Mouse (Mus musculus) forebrain, postnatal 0 days (tissue): ENCODE data around the gene Calr3. TPM values are rescaled to one million over a fixed set of nuclear protein-coding genes. Genes with fewer than 3 reads are reported as not detected.

Source experiments
- ATAC-seq: fragments of 200-750 bp; cut with Nextera tagmentation; 2 replicates; pipeline ENCODE4 v1.8.0; 2017; ENCODE audit warnings: mild to moderate bottlenecking, moderate library complexity
- DNase-seq: peaks from one replicate; pipeline ENCODE4 v3.0.0-alpha.2; 2015
- H3K27ac ChIP-seq: fragments of 300-500 bp; sonication (generic); 2 replicates; pipeline ENCODE4 v1.5.1; 2014; ENCODE audit warnings: low read depth, mild to moderate bottlenecking, antibody characterized with exemption, low read length, moderate library complexity, mixed read lengths
- H3K27me3 ChIP-seq: fragments of 300-500 bp; sonication (generic); 2 replicates; pipeline ENCODE4 v1.6.1; 2014; ENCODE audit warnings: mild to moderate bottlenecking, low read length, mixed read lengths; ENCODE audit not compliant: insufficient read depth
- H3K36me3 ChIP-seq: fragments of 300-500 bp; sonication (generic); 2 replicates; pipeline ENCODE4 v1.6.1; 2014; ENCODE audit warnings: mild to moderate bottlenecking, moderate library complexity; ENCODE audit not compliant: insufficient read depth
- H3K4me1 ChIP-seq: fragments of 300-500 bp; sonication (generic); 2 replicates; pipeline ENCODE4 v1.6.1; 2014; ENCODE audit warnings: antibody characterized with exemption; ENCODE audit not compliant: insufficient read depth
- H3K4me2 ChIP-seq: fragments of 300-500 bp; sonication (generic); 2 replicates; pipeline ENCODE4 v1.6.1; 2014; ENCODE audit warnings: low read depth, mild to moderate bottlenecking, moderate library complexity
- H3K4me3 ChIP-seq: fragments of 300-500 bp; sonication (generic); 2 replicates; pipeline ENCODE4 v1.5.1; 2014; ENCODE audit warnings: low read depth, low read length, mixed read lengths
- H3K9ac ChIP-seq: fragments of 300-500 bp; sonication (generic); 2 replicates; pipeline ENCODE4 v1.6.1; 2014; ENCODE audit warnings: mild to moderate bottlenecking
- H3K9me3 ChIP-seq: fragments of 300-500 bp; sonication (generic); 2 replicates; pipeline ENCODE4 v1.6.1; 2016; ENCODE audit warnings: low read length
- CTCF ChIP-seq: sonication (generic); IDR thresholded peaks from 2 replicates; pipeline ENCODE4 v1.5.1; 2016; ENCODE audit warnings: antibody characterized with exemption, control low read depth, low read depth
- WGBS: fragments of 180-500 bp; shearing (Covaris S2); extraction: QIAGEN DNeasy Blood & Tissue Kit; methylation state at CpG from one replicate; pipeline ENCODE4 v1.1.7; 2014; 5-methylcytosine and 5-hydroxymethylcytosine counted together
- polyA plus RNA-seq: library from polyadenylated mRNA; unstranded; fragments of >200 nt; fragmentation: Nextera tagmentation; extraction: Ambion mirVana; gene quantifications from 2 replicates; pipeline ENCODE4 v1.2.1, GENCODE M21; 2015
- total RNA-seq: library from RNA; depleted of rRNA; stranded (reverse); fragments of >200 nt; gene quantifications from 2 replicates; pipeline ENCODE4 v1.2.3, GENCODE M21; 2014

The Calr3 gene
- total and polyA plus RNA-seq, 2 experiments from 2014 or later: 1.00 to 1.4 TPM

GRCm38 (mm10) chr8:72459881-72460533 lies 16.3 kb upstream of the Calr3 start:
- Histone ChIP-seq H3K27me3 (no peaks in the 10 kb centered on the region), H3K36me3 (peaks cover 77% of the 10 kb centered on the region), H3K27ac (no peak overlapping the region), H3K4me1 (no peaks in the 10 kb centered on the region), H3K9ac (no peak overlapping the region), H3K4me3 (no peak overlapping the region), H3K9me3 (no peaks in the 10 kb centered on the region), H3K4me2 (no peak overlapping the region)
- TF ChIP-seq CTCF: no peak
- DNase-seq: no peak
- WGBS: 92% methylated on average over 4 of the region's 4 CpGs
- 0 out of 2 replicates have a peak, but pooled peaks have one; percentile 15 for ATAC-seq

DNA sequence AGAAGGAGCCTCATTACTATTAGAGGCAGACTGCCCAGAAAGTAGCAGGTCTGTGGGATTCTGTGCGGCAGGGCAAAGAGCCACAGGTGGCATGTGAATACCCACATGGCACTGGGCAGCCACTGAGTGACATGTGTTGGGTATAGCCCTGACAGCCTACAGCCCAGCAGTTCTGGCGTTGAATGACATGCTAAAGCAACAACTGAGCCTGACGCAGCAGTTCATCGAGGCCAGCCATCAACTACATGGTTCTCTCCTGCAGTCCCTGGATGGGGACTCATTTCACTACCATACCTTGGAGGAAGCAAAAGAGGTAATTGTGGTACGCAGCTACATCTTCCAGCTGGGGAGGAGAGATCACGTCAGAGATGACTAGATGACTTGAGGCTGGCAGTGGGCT lies 14.8 kb upstream of the Calr3 start:
- Histone ChIP-seq H3K4me2 (no peak overlapping the region), H3K27me3 (no peaks in the 10 kb centered on the region), H3K36me3 (peaks cover 71% of the 10 kb centered on the region), H3K9ac (no peak overlapping the region), H3K27ac (no peak overlapping the region), H3K4me1 (no peaks in the 10 kb centered on the region), H3K9me3 (no peaks in the 10 kb centered on the region), H3K4me3 (no peak overlapping the region)
- ATAC-seq (no peak), DNase-seq (no peak)
- TF ChIP-seq CTCF: no peak
- 90% methylated on average over 6 of the region's 6 CpGs for WGBS

- no peaks in the 10 kb centered on the region for H3K9me3 ChIP-seq
- WGBS: 97% methylated on average over 3 of the region's 3 CpGs
- no peaks in the 10 kb centered on the region for H3K4me1 ChIP-seq
- no peak overlapping the region for H3K4me3 ChIP-seq
- H3K36me3 ChIP-seq: peaks cover 72% of the 10 kb centered on the region
- DNase-seq (no peak), ATAC-seq (no peak)
- no peak overlapping the region for H3K4me2 ChIP-seq
- H3K9ac ChIP-seq: no peak overlapping the region
- no peaks in the 10 kb centered on the region for H3K27me3 ChIP-seq
- no peak for TF ChIP-seq CTCF
- no peak overlapping the region for H3K27ac ChIP-seq
Observed at GRCm38 (mm10) chr8:72457806-72458205, 14.1 kb upstream of the Calr3 start.

DNA sequence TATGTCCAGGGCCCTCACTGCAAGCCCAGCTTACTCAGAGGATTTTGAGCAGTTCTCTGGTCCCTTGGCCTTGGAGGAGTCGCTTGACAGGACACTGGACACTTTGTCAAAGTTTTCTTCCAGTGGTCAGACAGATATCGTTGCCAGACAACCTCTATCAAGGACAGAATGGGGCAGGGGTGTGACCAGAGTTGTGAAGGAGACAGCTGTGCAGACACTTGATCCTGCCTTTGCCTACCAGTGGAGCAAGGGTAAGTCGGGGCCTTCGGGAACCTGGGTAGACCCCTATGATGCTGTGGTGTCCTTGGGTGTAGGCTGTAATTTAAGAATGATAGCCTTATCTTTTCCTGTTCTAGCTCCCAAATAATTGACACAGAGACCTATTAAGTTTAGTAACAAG lies 11.6 kb upstream of the Calr3 start:
- no peak for ATAC-seq
- TF ChIP-seq CTCF: no peak
- Histone ChIP-seq H3K4me2 (no peak overlapping the region), H3K9ac (no peak overlapping the region), H3K36me3 (peaks cover 61% of the 10 kb centered on the region), H3K27ac (no peak overlapping the region), H3K27me3 (no peaks in the 10 kb centered on the region), H3K9me3 (no peaks in the 10 kb centered on the region), H3K4me3 (no peak overlapping the region), H3K4me1 (no peaks in the 10 kb centered on the region)
- DNase-seq: no peak
- WGBS: 93% methylated on average over 4 of the region's 4 CpGs

DNA sequence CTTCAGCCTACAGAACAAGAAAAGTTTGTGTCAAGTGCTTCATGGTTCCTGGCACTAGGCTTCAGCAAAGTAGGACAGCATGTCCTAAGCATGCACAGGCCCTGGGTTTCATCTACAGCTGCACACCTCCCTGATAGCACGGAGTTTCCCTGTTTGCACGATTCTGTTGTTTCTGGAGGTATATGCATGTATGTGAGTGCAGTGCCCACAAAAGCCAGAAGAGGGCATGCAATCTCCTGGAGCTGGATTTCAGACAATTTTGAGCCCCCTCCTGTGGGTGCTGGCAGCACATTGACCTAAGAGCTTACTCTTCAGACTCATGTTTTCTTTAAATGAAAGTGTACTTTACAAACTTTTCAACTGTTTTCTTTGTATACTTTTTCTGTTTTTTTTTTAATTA lies 10.2 kb upstream of the Calr3 start:
- H3K4me1 ChIP-seq: no peaks in the 10 kb centered on the region
- DNase-seq (no peak), ATAC-seq (no peak)
- H3K36me3 ChIP-seq: peaks cover 65% of the 10 kb centered on the region
- no peak overlapping the region for H3K4me2 ChIP-seq
- 97% methylated on average over 2 of the region's 2 CpGs for WGBS
- 0 out of 2 replicates have a peak, but pooled peaks have one; percentile 16 for TF ChIP-seq CTCF
- H3K27ac ChIP-seq: no peak overlapping the region
- no peak overlapping the region for H3K9ac ChIP-seq
- H3K27me3 ChIP-seq: no peaks in the 10 kb centered on the region
- H3K4me3 ChIP-seq: no peak overlapping the region
- no peaks in the 10 kb centered on the region for H3K9me3 ChIP-seq

- Histone ChIP-seq H3K9me3 (no peaks in the 10 kb centered on the region), H3K9ac (no peak overlapping the region), H3K27ac (no peak overlapping the region), H3K4me3 (no peak overlapping the region), H3K4me1 (no peaks in the 10 kb centered on the region), H3K4me2 (no peak overlapping the region), H3K36me3 (peaks cover 55% of the 10 kb centered on the region), H3K27me3 (no peaks in the 10 kb centered on the region)
- ATAC-seq (no peak), DNase-seq (no peak)
- TF ChIP-seq CTCF: no peak
- WGBS: 94% methylated on average over 8 of the region's 8 CpGs
Observed at GRCm38 (mm10) chr8:72451516-72451915, 7.8 kb upstream of the Calr3 start.

DNA sequence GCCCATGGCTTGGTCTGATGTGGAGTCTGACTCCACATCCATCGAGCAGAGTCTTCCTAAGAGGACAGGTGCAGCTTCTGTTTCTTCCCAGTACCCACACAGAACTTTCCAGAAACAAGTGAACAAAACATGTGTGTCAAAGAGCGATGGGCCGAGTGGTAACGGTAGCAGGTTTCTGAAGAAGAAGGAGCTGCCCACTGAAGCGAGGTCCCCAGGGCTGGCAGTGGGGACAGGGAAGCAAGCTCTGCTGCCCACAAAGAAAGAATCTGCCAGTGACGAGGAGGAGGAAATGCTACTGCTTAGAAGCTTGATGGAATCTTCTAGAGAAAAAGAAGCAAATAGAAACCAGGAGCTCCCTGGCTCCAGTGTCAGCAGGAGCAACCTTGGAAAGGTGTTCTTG lies 1.4 kb upstream of the Calr3 start:
- Histone ChIP-seq H3K36me3 (peaks cover 13% of the 10 kb centered on the region), H3K9ac (no peak overlapping the region), H3K9me3 (no peaks in the 10 kb centered on the region), H3K27ac (no peak overlapping the region), H3K4me2 (no peak overlapping the region), H3K27me3 (no peaks in the 10 kb centered on the region), H3K4me3 (no peak overlapping the region), H3K4me1 (peaks cover 3% of the 10 kb centered on the region; the same call in 1 of the 2 replicates)
- no peak for TF ChIP-seq CTCF
- ATAC-seq (no peak), DNase-seq (no peak)
- WGBS: 92% methylated on average over 6 of the region's 6 CpGs
